Mouse (Mus musculus): Measurements from ENCODE around the gene E2f7.

DNA sequence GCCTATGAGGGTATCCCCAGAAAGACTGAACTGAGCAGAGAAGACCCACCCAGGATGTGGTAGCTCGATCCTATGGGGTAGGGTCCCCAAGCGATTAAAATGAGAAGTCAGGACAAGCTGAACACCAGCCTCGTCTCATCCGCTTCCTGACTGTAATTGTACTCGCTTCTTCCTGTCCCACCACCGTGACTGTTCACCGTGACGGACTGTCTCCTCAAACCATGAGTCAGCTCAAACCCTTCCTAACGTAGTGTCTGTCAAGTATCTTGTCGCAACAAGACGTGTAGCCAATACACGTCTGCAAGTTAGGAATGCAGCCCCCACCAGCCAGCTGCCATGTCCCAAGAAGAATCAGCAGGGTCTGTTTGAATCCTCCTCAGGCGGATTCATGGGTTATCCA, 18.2 kb downstream of the E2f7 start:
- no peak for TF ChIP-seq CTCF (IDR thresholded peaks at IDR 0.05; ENCODE audit: low read depth)
- TF ChIP-seq EP300 (IDR thresholded peaks at IDR 0.05; ENCODE audit: low read depth) = no peak

Measured in liver, embryonic 14.5 days (tissue).